Mouse (Mus musculus) neural tube, embryonic 12.5 days (tissue): Measurements from ENCODE around the gene Dbt. TPM values are rescaled to one million over a fixed set of nuclear protein-coding genes. Genes with fewer than 3 reads are reported as not detected.
"Not testable (repeated sequence)": the region's sequence is repeated elsewhere in the genome, so short reads cannot be mapped to it uniquely, and the experiment has no call there.

Experiments used
- ATAC-seq: fragments of 200-750 bp; cut with Nextera tagmentation; 2 replicates; pipeline ENCODE4 v1.8.0; 2017; ENCODE audit warnings: low read depth, mild to moderate bottlenecking, moderate TSS enrichment, moderate library complexity; ENCODE audit not compliant: low FRiP score
- H3K27ac ChIP-seq: fragments of 300-500 bp; sonication (generic); 2 replicates; pipeline ENCODE4 v1.5.1; 2016
- H3K27me3 ChIP-seq: fragments of 300-500 bp; sonication (generic); replicated peaks from 2 replicates; pipeline ENCODE4 v1.6.1; 2016; ENCODE audit warnings: mild to moderate bottlenecking
- H3K36me3 ChIP-seq: fragments of 300-500 bp; sonication (generic); 2 replicates; pipeline ENCODE4 v1.6.1; 2016; ENCODE audit warnings: mild to moderate bottlenecking
- H3K4me1 ChIP-seq: fragments of 300-500 bp; sonication (generic); 2 replicates; pipeline ENCODE4 v1.6.1; 2016
- H3K4me2 ChIP-seq: fragments of 300-500 bp; sonication (generic); replicated peaks from 2 replicates; pipeline ENCODE4 v1.6.1; 2016; ENCODE audit warnings: mild to moderate bottlenecking
- H3K4me3 ChIP-seq: fragments of 300-500 bp; sonication (generic); 2 replicates; pipeline ENCODE4 v1.5.1; 2016
- H3K9ac ChIP-seq: fragments of 300-500 bp; sonication (generic); 2 replicates; pipeline ENCODE4 v1.6.1; 2016; ENCODE audit warnings: mild to moderate bottlenecking
- H3K9me3 ChIP-seq: fragments of 300-500 bp; sonication (generic); 2 replicates; pipeline ENCODE4 v1.6.1; 2016; ENCODE audit warnings: mild to moderate bottlenecking
- WGBS: fragments of 180-500 bp; shearing (Covaris S2); methylation state at CpG from one replicate; pipeline ENCODE4 v1.1.7; 2016; 5-methylcytosine and 5-hydroxymethylcytosine counted together
- polyA plus RNA-seq: library from polyadenylated mRNA; unstranded; fragments of >200 nt; fragmentation: Nextera tagmentation; extraction: Ambion mirVana; gene quantifications from 2 replicates; pipeline ENCODE4 v1.2.1, GENCODE M21; 2016

Gene Dbt
- polyA plus RNA-seq, 1 experiment from 2014 or later, result 17.2 TPM

GRCm38 (mm10) chr3:116551362-116551761 is 38.5 kb downstream of the Dbt start:
- peaks cover 16% of the 10 kb centered on the region for H3K36me3 ChIP-seq
- no peak overlapping the region for H3K4me2 ChIP-seq
- H3K27ac ChIP-seq, result no peak overlapping the region
- H3K9ac ChIP-seq, result no peak overlapping the region
- H3K27me3 ChIP-seq, result no peaks in the 10 kb centered on the region
- no peaks in the 10 kb centered on the region for H3K4me1 ChIP-seq
- no peaks in the 10 kb centered on the region for H3K9me3 ChIP-seq
- H3K4me3 ChIP-seq, result no peak overlapping the region
- 96% methylated on average over 5 of the region's 5 CpGs for WGBS
- ATAC-seq, result no peak

DNA sequence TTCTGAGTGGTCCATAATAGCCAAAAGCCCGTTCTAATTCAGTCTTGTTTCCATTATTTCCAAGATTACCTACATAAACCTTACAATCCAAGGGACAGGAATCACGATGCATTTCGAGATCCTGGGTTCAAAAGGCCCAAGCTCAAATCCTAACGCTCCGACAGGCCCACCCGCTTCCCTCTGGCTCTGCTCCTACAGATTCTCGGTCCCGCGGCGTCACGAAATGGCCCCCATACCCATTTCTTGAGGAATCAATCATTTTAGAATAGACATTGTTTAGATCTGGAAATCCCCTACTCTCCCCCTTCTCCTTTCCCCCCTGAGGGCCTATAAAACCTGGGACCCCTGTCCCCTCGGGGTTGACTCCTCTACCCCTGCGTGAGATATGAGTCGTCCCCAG is 48.4 kb downstream of the Dbt start:
- 92% methylated on average over 14 of the region's 14 CpGs for WGBS
- H3K9me3 ChIP-seq, H3K4me1 ChIP-seq, H3K4me2 ChIP-seq, H3K4me3 ChIP-seq, H3K9ac ChIP-seq, H3K36me3 ChIP-seq, ATAC-seq, H3K27ac ChIP-seq, H3K27me3 ChIP-seq: not testable (repeated sequence)

- Histone ChIP-seq H3K4me1 (no peaks in the 10 kb centered on the region), H3K36me3 (no peaks in the 10 kb centered on the region), H3K9me3 (no peaks in the 10 kb centered on the region; the same call in 1 of the 2 replicates), H3K4me3 (no peak within 1 kb of the TSS), H3K9ac (no peak within 1 kb of the TSS), H3K27ac (no peak within 1 kb of the TSS), H3K4me2 (no peak within 1 kb of the TSS), H3K27me3 (no peaks in the 10 kb centered on the region)
- 86% methylated on average over 7 of the region's 7 CpGs for WGBS
- no peak for ATAC-seq
These were observed 49.7 kb downstream of the Dbt start, which contains the start of gene Lrrc39 for GRCm38 (mm10) chr3:116562408-116563094. Gene Lrrc39, plus strand, starts transcription at chr3:116562973.

DNA sequence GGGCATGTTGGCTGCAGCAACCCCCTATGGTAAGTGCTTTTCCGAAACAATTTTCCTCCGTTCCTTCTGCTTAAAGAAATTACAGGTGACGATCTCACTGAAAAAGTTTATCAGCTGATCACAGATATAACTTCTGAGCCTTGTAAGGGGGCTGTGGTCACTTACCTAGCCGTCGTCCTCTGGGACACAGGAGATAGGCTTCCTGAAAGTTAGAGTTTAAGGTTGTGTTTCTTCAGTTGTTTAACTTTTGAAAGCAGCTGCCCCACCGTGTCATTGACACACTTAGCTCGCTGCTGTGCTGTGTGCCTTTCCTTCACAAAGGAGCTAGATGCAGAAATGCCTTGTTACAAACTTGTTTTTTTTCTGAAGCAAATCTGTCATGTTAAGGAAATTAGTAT is 50.2 kb downstream of the Dbt start:
- Histone ChIP-seq H3K36me3 (no peaks in the 10 kb centered on the region), H3K9me3 (no peaks in the 10 kb centered on the region; the same call in 1 of the 2 replicates), H3K27me3 (no peaks in the 10 kb centered on the region), H3K4me1 (no peaks in the 10 kb centered on the region), H3K4me3 (no peak overlapping the region), H3K9ac (no peak overlapping the region), H3K27ac (no peak overlapping the region), H3K4me2 (no peak overlapping the region)
- WGBS, result 86% methylated on average over 7 of the region's 7 CpGs
- no peak for ATAC-seq

GRCm38 (mm10) chr3:116570628-116571027 is 57.8 kb downstream of the Dbt start:
- H3K27ac ChIP-seq, result no peak overlapping the region
- no peak overlapping the region for H3K9ac ChIP-seq
- no peaks in the 10 kb centered on the region for H3K36me3 ChIP-seq
- ATAC-seq, result no peak
- no peak overlapping the region for H3K4me3 ChIP-seq
- H3K4me1 ChIP-seq, result no peaks in the 10 kb centered on the region
- WGBS, result 78% methylated on average over 2 of the region's 2 CpGs
- H3K27me3 ChIP-seq, result no peaks in the 10 kb centered on the region
- no peak overlapping the region for H3K4me2 ChIP-seq
- no peaks in the 10 kb centered on the region; the same call in 1 of the 2 replicates for H3K9me3 ChIP-seq

DNA sequence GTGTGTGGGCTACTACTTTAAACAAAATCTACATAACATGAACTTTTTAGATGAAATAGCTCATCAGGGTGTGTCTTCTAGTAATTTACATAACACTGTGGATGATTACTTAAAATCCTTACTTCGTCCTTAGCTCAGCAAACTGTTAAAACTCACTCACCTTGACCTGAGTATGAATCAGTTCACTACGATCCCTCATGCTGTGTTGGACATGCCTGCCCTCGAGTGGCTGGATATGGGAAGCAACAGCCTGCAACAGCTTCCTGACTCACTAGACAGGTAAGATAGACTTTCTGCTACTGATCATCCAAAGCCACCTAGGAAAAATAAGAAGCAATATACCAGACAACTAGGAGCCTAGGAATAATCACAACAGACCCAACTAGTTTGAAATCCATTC is 64.4 kb downstream of the Dbt start:
- Histone ChIP-seq H3K27ac (no peak overlapping the region), H3K27me3 (no peaks in the 10 kb centered on the region), H3K4me3 (no peak overlapping the region), H3K4me2 (no peak overlapping the region), H3K9me3 (no peaks in the 10 kb centered on the region), H3K9ac (no peak overlapping the region), H3K4me1 (no peaks in the 10 kb centered on the region), H3K36me3 (peaks cover 18% of the 10 kb centered on the region)
- WGBS, result 58% methylated on average over 3 of the region's 3 CpGs
- no peak for ATAC-seq

GRCm38 (mm10) chr3:116582201-116582600 is 69.3 kb downstream of the Dbt start:
- peaks cover 55% of the 10 kb centered on the region for H3K36me3 ChIP-seq
- no peak overlapping the region for H3K9ac ChIP-seq
- no peak overlapping the region for H3K27ac ChIP-seq
- no peak overlapping the region for H3K4me2 ChIP-seq
- no peaks in the 10 kb centered on the region for H3K9me3 ChIP-seq
- ATAC-seq, result no peak
- H3K4me1 ChIP-seq, result no peaks in the 10 kb centered on the region
- no peak overlapping the region for H3K4me3 ChIP-seq
- WGBS, result 94% methylated on average over 9 of the region's 9 CpGs
- no peaks in the 10 kb centered on the region for H3K27me3 ChIP-seq

- ATAC-seq, result peak; percentile 81
- Histone ChIP-seq H3K4me3 (peak overlapping the region; percentile 85), H3K36me3 (peaks cover 23% of the 10 kb centered on the region), H3K9me3 (no peaks in the 10 kb centered on the region), H3K27ac (0 out of 2 replicates have a peak overlapping the region, but pooled peaks have one; percentile 57), H3K27me3 (no peaks in the 10 kb centered on the region), H3K4me2 (peak overlapping the region; percentile 84), H3K9ac (peak overlapping the region; percentile 68), H3K4me1 (peaks cover 6% of the 10 kb centered on the region)
- 3% methylated on average over 22 of the region's 22 CpGs for WGBS
These were observed 81.3 kb downstream of the Dbt start for GRCm38 (mm10) chr3:116594076-116594727.

- H3K9ac ChIP-seq, result peak within 1 kb of the TSS; percentile 78
- peaks cover 16% of the 10 kb centered on the region for H3K36me3 ChIP-seq
- 0 out of 2 replicates have a peak within 1 kb of the TSS, but pooled peaks have one; percentile 57 for H3K27ac ChIP-seq
- peak within 1 kb of the TSS; percentile 84 for H3K4me2 ChIP-seq
- peaks cover 6% of the 10 kb centered on the region for H3K4me1 ChIP-seq
- no peaks in the 10 kb centered on the region for H3K27me3 ChIP-seq
- ATAC-seq, result peak; percentile 98
- H3K9me3 ChIP-seq, result no peaks in the 10 kb centered on the region
- under 1% methylated on average over 65 of the region's 65 CpGs for WGBS
- peak within 1 kb of the TSS; percentile 85 for H3K4me3 ChIP-seq
These were observed 82.1 kb downstream of the Dbt start, which contains the start of gene Sass6 for GRCm38 (mm10) chr3:116594728-116595602. Gene Sass6, plus strand, starts transcription at chr3:116594982.

DNA sequence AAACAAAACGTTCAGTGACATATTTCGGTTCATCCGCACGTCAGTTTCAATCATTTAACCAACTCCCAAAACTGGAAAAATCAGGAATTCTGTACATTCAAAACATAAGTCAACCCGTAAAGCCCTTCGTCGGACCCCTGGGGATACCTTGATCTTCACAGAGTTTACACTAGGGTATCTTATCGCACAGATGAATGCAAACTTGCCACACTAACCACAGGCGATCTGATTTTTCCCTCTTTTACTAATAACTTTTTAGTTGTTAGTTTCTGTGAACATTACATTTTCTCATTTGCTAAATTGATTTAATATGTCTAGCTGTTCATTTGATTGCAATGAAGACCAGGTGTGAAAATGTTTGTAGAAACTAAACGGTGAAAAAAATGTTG is 82.7 kb downstream of the Dbt start:
- WGBS, result 14% methylated on average over 10 of the region's 10 CpGs
- Histone ChIP-seq H3K27me3 (no peaks in the 10 kb centered on the region), H3K9ac (peak overlapping the region; percentile 78), H3K4me1 (peaks cover 6% of the 10 kb centered on the region), H3K27ac (no peak overlapping the region), H3K4me3 (peak overlapping the region; percentile 85), H3K36me3 (peaks cover 11% of the 10 kb centered on the region), H3K4me2 (peak overlapping the region; percentile 84), H3K9me3 (no peaks in the 10 kb centered on the region)
- no peak for ATAC-seq
